Mouse (Mus musculus): ENCODE results near the gene Psen2. TPM values are rescaled to one million over a fixed set of nuclear protein-coding genes. Genes with fewer than 3 reads are reported as not detected.
A peak's percentile ranks its signal among the peaks of the same experiment; 100 is the strongest.

Psen2 gene
- polyA plus RNA-seq, 1 experiment = not detected

DNA sequence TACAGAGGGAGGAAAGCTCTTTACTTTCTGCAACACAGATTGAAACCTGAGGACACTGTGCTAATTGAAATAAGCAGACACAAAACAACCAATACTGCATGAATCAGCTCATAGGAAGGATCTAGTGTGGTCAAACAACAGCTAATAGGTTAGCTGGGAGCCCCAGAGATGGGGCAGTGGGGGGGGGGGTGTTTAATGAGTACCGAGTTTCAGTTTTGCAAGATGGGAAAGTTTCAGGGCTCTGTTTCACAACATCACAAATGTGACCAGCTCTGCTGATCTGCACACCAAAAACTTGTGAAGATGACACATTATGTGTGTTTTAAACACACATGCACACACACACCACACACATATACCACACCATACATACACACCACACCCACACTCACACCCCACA, 41.2 kb downstream of the Psen2 start:
- whole genome bisulfite sequencing = 91% methylated on average over 1 of the region's 1 CpGs
- H3K4me1 ChIP-seq (ENCODE audit: control insufficient read depth, insufficient read depth, low read length) = peaks cover 5% of the 10 kb centered on the region
- no peak overlapping the region for H3K27ac ChIP-seq (ENCODE audit: insufficient read depth, low read depth, low read length)
- H3K4me3 ChIP-seq (ENCODE audit: insufficient read depth, low read depth, low read length) = no peak overlapping the region
- TF ChIP-seq POLR2A (IDR thresholded peaks at IDR 0.05; ENCODE audit: insufficient read depth, low read depth, low read length) (no peak), CTCF (IDR thresholded peaks at IDR 0.05; ENCODE audit: insufficient read depth, low read depth, low read length) (no peak)

DNA sequence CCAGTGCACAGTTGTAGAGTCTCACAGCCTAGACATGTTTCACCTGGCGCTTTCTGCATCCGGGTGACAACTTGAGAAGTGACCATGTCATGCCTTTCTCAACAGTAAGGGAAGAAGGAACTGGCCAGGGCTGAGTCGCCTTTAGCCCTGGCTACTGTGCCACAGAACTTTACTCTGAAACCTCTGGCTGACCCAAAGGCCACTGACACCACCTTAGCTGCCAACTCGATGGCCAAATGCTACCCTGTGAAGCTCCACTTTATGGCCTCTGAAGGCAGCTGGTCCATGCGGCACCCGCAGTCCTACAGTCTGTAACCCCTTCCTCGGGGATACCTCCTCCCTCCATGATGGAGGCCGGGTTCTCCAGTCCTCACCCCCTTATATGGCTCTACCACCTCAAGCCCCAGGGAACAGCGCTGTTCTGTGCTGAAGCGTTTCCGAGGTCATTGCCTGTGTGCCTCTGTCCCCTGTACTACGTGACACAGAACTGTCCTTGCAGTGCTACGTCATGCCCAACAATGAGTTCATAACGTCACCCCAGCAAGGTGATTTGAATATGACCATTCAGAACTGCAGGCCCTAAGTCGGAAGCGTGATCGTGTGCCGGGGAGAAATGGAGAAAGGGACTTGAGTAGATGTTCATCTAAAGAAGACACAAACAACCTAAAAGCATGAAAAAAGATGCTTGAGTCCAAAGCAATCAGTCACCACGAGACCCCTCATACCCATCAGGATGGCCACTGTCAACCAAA, 42.3 kb downstream of the Psen2 start:
- Histone ChIP-seq H3K27ac (ENCODE audit: insufficient read depth, low read depth, low read length) (no peak overlapping the region), H3K4me1 (ENCODE audit: control insufficient read depth, insufficient read depth, low read length) (peaks cover 3% of the 10 kb centered on the region), H3K4me3 (ENCODE audit: insufficient read depth, low read depth, low read length) (no peak overlapping the region)
- TF ChIP-seq CTCF (IDR thresholded peaks at IDR 0.05; ENCODE audit: insufficient read depth, low read depth, low read length) = no peak
- TF ChIP-seq POLR2A (IDR thresholded peaks at IDR 0.05; ENCODE audit: insufficient read depth, low read depth, low read length) = no peak
- WGBS = 94% methylated on average over 19 of the region's 19 CpGs

GRCm38 (mm10) chr1:180216541-180217276, 46.5 kb downstream of the Psen2 start:
- WGBS = 69% methylated on average over 5 of the region's 5 CpGs
- TF ChIP-seq POLR2A (IDR thresholded peaks at IDR 0.05; ENCODE audit: insufficient read depth, low read depth, low read length) = no peak
- no peak for TF ChIP-seq CTCF (IDR thresholded peaks at IDR 0.05; ENCODE audit: insufficient read depth, low read depth, low read length)
- Histone ChIP-seq H3K4me3 (ENCODE audit: insufficient read depth, low read depth, low read length) (no peak overlapping the region), H3K4me1 (ENCODE audit: control insufficient read depth, insufficient read depth, low read length) (no peaks in the 10 kb centered on the region), H3K27ac (ENCODE audit: insufficient read depth, low read depth, low read length) (no peak overlapping the region)

DNA sequence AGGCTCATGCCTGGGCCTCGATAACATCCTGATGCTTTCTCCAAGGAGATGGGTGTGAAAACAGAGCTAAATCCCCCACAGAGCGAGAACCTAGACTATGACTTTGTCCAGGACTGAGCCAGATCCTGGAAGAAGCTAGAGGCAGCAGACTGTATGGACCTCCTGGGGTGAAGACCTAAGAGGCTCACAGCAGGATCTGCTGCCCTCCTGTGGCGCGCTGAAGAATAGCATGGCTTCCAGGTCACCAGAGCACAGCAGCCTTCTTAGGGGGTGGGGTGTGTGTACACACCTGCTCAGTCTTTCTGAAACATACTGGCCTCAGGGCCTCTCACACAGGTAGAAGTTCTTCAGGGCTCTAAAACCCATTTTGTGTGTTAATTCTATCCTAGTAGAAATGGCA, 48.2 kb downstream of the Psen2 start:
- Histone ChIP-seq H3K4me3 (ENCODE audit: insufficient read depth, low read depth, low read length) (no peak overlapping the region), H3K4me1 (ENCODE audit: control insufficient read depth, insufficient read depth, low read length) (no peaks in the 10 kb centered on the region), H3K27ac (ENCODE audit: insufficient read depth, low read depth, low read length) (no peak overlapping the region)
- WGBS = 16% methylated on average over 4 of the region's 4 CpGs
- TF ChIP-seq POLR2A (IDR thresholded peaks at IDR 0.05; ENCODE audit: insufficient read depth, low read depth, low read length) = no peak
- TF ChIP-seq CTCF (IDR thresholded peaks at IDR 0.05; ENCODE audit: insufficient read depth, low read depth, low read length) = peak; percentile 88

DNA sequence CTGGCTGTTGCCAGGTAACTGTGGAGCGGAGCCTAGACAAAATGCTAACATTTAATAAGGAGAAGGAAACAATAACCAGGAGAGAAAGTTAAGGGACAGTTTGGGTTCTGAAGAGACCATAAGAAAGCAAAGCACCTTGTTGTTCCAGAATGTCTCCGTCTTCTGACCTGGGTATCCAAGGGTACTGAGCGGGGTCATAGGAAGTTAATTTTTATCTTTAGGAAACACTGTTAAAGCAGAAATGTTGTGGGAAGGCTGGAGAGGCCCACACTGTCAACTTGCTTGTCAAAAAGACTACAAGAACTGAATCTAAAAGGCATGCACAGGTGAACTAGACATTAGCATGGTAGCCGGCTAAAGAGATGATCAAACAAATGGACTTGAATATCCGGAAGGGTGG, 50.3 kb downstream of the Psen2 start:
- Histone ChIP-seq H3K4me3 (ENCODE audit: insufficient read depth, low read depth, low read length) (no peak overlapping the region), H3K4me1 (ENCODE audit: control insufficient read depth, insufficient read depth, low read length) (no peaks in the 10 kb centered on the region), H3K27ac (ENCODE audit: insufficient read depth, low read depth, low read length) (no peak overlapping the region)
- WGBS = 95% methylated on average over 5 of the region's 5 CpGs
- TF ChIP-seq POLR2A (IDR thresholded peaks at IDR 0.05; ENCODE audit: insufficient read depth, low read depth, low read length) (no peak), CTCF (IDR thresholded peaks at IDR 0.05; ENCODE audit: insufficient read depth, low read depth, low read length) (no peak)

DNA sequence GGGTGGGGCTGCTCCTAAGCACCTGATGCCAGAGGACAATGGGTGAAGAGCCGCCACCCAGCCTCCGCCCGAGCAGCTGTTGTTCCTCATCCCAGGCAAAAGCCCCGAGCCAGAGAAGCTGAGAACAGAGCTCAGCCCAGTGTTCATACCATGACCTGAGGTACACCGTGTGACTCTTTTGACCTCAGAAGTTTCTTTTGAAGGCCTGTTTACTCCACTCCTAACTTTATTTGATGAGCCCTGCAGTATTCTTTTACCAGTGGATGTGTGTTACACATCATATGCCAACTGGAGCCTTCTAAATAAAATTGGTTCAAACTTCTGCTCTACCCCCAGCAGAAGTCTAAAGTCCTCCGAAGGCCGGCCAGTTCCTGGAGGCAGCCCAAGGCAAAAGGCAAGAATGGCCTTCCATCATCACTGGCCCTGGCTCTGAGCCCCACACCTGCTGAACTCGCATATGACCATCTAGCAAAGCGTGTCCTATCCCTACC, 52.4 kb downstream of the Psen2 start:
- no peak overlapping the region for H3K4me3 ChIP-seq (ENCODE audit: insufficient read depth, low read depth, low read length)
- no peak overlapping the region for H3K27ac ChIP-seq (ENCODE audit: insufficient read depth, low read depth, low read length)
- no peaks in the 10 kb centered on the region for H3K4me1 ChIP-seq (ENCODE audit: control insufficient read depth, insufficient read depth, low read length)
- 90% methylated on average over 9 of the region's 9 CpGs for WGBS
- no peak for TF ChIP-seq POLR2A (IDR thresholded peaks at IDR 0.05; ENCODE audit: insufficient read depth, low read depth, low read length)
- no peak for TF ChIP-seq CTCF (IDR thresholded peaks at IDR 0.05; ENCODE audit: insufficient read depth, low read depth, low read length)

DNA sequence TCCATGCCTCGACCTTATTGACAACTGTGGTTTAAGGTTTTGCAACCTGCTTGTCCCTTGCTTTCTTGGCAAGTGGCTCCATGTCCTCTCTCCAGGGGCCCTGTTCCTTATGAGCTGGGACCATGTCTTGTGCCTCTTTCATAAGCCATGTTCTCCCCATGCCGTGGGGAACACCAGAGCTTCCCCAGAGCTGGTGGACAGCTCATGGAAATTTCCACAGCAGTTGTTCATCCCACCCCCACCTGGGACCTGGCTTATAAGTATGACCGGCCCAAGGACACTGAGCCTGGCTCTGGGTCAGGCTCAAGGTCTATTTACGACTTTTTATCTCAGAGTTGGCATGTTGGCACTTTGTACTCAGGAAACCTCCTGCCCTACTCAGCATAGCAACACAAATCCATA, 53.2 kb downstream of the Psen2 start:
- Histone ChIP-seq H3K27ac (ENCODE audit: insufficient read depth, low read depth, low read length) (no peak overlapping the region), H3K4me3 (ENCODE audit: insufficient read depth, low read depth, low read length) (no peak overlapping the region), H3K4me1 (ENCODE audit: control insufficient read depth, insufficient read depth, low read length) (no peaks in the 10 kb centered on the region)
- WGBS = 83% methylated on average over 4 of the region's 4 CpGs
- TF ChIP-seq CTCF (IDR thresholded peaks at IDR 0.05; ENCODE audit: insufficient read depth, low read depth, low read length) = no peak
- TF ChIP-seq POLR2A (IDR thresholded peaks at IDR 0.05; ENCODE audit: insufficient read depth, low read depth, low read length) = no peak

GRCm38 (mm10) chr1:180208370-180208769, 54.9 kb downstream of the Psen2 start:
- Histone ChIP-seq H3K27ac (ENCODE audit: insufficient read depth, low read depth, low read length) (no peak overlapping the region), H3K4me3 (ENCODE audit: insufficient read depth, low read depth, low read length) (no peak overlapping the region), H3K4me1 (ENCODE audit: control insufficient read depth, insufficient read depth, low read length) (no peaks in the 10 kb centered on the region)
- TF ChIP-seq CTCF (IDR thresholded peaks at IDR 0.05; ENCODE audit: insufficient read depth, low read depth, low read length) = no peak
- WGBS = 79% methylated on average over 3 of the region's 3 CpGs

DNA sequence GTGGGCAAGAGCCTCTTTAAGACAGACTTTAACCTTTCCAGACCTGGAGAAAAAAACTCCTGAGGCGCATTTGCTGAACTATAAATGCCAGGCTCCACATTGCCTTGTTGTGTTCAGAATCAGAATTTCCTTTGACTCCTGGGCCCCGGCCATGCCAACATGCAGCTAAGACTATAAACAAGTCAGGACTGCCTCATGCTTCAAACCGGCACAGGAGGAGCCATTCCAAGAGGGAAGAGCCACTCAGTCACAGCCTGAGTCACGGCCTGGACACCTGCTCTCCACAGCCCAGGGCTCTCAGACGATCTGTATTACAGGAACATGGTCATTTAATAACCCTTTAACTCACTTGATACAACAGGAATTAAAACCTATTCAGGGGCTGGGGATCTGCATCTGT, 62.5 kb downstream of the Psen2 start:
- WGBS = 79% methylated on average over 5 of the region's 5 CpGs
- no peak for TF ChIP-seq CTCF (IDR thresholded peaks at IDR 0.05; ENCODE audit: insufficient read depth, low read depth, low read length)
- no peak for TF ChIP-seq POLR2A (IDR thresholded peaks at IDR 0.05; ENCODE audit: insufficient read depth, low read depth, low read length)
- peaks cover 5% of the 10 kb centered on the region; the same call in 1 of the 2 replicates for H3K4me1 ChIP-seq (ENCODE audit: control insufficient read depth, insufficient read depth, low read length)
- H3K4me3 ChIP-seq (ENCODE audit: insufficient read depth, low read depth, low read length) = no peak overlapping the region
- H3K27ac ChIP-seq (ENCODE audit: insufficient read depth, low read depth, low read length) = no peak overlapping the region

Measured in olfactory bulb, adult 2 months (tissue).